Mouse (Mus musculus) hindbrain, embryonic 15.5 days (tissue): ENCODE results near the gene Satb2. TPM values are rescaled to one million over a fixed set of nuclear protein-coding genes. Genes with fewer than 3 reads are reported as not detected.
A peak's percentile ranks its signal among the peaks of the same experiment; 100 is the strongest.

Experiments
- ATAC-seq: fragments of 200-750 bp; cut with Nextera tagmentation; 2 replicates; pipeline ENCODE4 v1.8.0; 2017; ENCODE audit warnings: low read depth, moderate number of reproducible peaks, moderate TSS enrichment; ENCODE audit not compliant: low FRiP score
- H3K27ac ChIP-seq: fragments of 300-500 bp; sonication (generic); replicated peaks from 2 replicates; pipeline ENCODE4 v1.5.1; 2015; ENCODE audit warnings: mild to moderate bottlenecking, inconsistent platforms
- H3K27me3 ChIP-seq: fragments of 300-500 bp; sonication (generic); 2 replicates; pipeline ENCODE4 v1.6.1; 2015; ENCODE audit warnings: control low read depth, inconsistent platforms
- H3K36me3 ChIP-seq: fragments of 300-500 bp; sonication (generic); 2 replicates; pipeline ENCODE4 v1.6.1; 2015; ENCODE audit warnings: control low read depth, inconsistent platforms
- H3K4me1 ChIP-seq: fragments of 300-500 bp; sonication (generic); replicated peaks from 2 replicates; pipeline ENCODE4 v1.6.1; 2015; ENCODE audit warnings: control low read depth, inconsistent platforms
- H3K4me2 ChIP-seq: fragments of 300-500 bp; sonication (generic); 2 replicates; pipeline ENCODE4 v1.6.1; 2015; ENCODE audit warnings: moderate library complexity, mild to moderate bottlenecking, inconsistent platforms
- H3K4me3 ChIP-seq: fragments of 300-500 bp; sonication (generic); 2 replicates; pipeline ENCODE4 v1.5.1; 2015; ENCODE audit warnings: mild to moderate bottlenecking, inconsistent platforms
- H3K9ac ChIP-seq: fragments of 300-500 bp; sonication (generic); 2 replicates; pipeline ENCODE4 v1.6.1; 2015; ENCODE audit warnings: inconsistent platforms
- H3K9me3 ChIP-seq: fragments of 300-500 bp; sonication (generic); 2 replicates; pipeline ENCODE4 v1.6.1; 2016; ENCODE audit warnings: control low read depth, inconsistent platforms
- WGBS: fragments of 180-500 bp; shearing (Covaris S2); methylation state at CpG from one replicate; pipeline ENCODE4 v1.1.7; 2015; 5-methylcytosine and 5-hydroxymethylcytosine counted together
- polyA plus RNA-seq: library from polyadenylated mRNA; unstranded; fragments of >200 nt; fragmentation: Nextera tagmentation; extraction: Ambion mirVana; gene quantifications from 2 replicates; pipeline ENCODE4 v1.2.1, GENCODE M21; 2015

Gene Satb2
- polyA plus RNA-seq, 1 experiment from 2014 or later: 1.8 TPM

GRCm38 (mm10) chr1:56900706-56901287 lies 77.7 kb downstream of the Satb2 start:
- no peaks in the 10 kb centered on the region for H3K4me1 ChIP-seq

GRCm38 (mm10) chr1:56900187-56900586 lies 78.3 kb downstream of the Satb2 start:
- no peaks in the 10 kb centered on the region for H3K36me3 ChIP-seq
- H3K4me2 ChIP-seq: no peak overlapping the region
- H3K27me3 ChIP-seq: no peaks in the 10 kb centered on the region
- H3K9me3 ChIP-seq: no peaks in the 10 kb centered on the region
- no peak overlapping the region for H3K9ac ChIP-seq
- no peaks in the 10 kb centered on the region for H3K4me1 ChIP-seq
- no peak overlapping the region for H3K4me3 ChIP-seq
- no peak overlapping the region for H3K27ac ChIP-seq
- WGBS: 83% methylated on average over 9 of the region's 9 CpGs
- ATAC-seq: no peak

More at GRCm38 (mm10) chr1:56900706-56901287, 77.7 kb downstream of the Satb2 start:
- Histone ChIP-seq H3K27me3 (no peaks in the 10 kb centered on the region), H3K36me3 (no peaks in the 10 kb centered on the region), H3K9ac (no peak overlapping the region), H3K4me2 (no peak overlapping the region), H3K9me3 (no peaks in the 10 kb centered on the region), H3K27ac (no peak overlapping the region), H3K4me3 (no peak overlapping the region)
- no peak for ATAC-seq
- WGBS: 89% methylated on average over 3 of the region's 3 CpGs

DNA sequence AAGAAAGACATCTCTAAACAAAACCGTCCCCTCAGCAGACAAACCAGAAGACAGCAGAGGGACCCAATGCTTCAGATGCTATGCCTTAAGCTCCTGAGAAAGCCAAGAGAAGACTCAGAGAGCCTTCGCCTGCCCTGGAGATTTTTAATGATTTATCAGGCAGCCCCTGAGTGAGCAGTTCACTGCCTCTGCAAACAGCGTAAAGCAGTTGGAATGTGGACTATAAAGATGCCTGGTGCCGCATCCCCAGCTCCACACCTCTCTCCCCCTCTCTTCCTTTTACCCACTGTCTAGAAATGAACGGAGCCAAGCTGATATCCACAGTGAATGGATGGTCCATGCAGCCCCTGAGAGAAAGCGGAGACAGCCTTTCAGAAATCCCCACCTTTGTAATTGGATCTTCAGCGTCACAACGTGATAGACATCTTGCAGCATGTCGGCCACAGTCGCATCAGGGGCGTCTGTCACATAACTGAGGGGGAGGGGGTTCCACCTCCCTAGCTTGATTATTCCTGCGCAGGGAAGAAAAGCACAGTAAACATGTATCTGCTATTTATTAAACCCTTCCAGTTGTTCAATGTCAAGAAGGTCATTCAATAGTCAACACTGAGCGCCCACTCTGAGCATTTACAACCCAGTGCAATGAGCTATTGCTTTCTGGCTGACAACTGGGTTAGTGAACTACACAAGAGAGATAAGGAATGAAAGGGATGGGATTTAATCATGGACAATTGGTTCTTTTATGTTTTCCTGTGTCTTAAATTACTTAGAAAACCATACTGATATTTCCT lies 79.6 kb downstream of the Satb2 start:
- Histone ChIP-seq H3K36me3 (no peaks in the 10 kb centered on the region), H3K4me2 (peak overlapping the region; percentile 31), H3K4me3 (peak overlapping the region; percentile 13; the same call in 1 of the 2 replicates), H3K27ac (no peak overlapping the region), H3K27me3 (no peaks in the 10 kb centered on the region), H3K4me1 (no peaks in the 10 kb centered on the region), H3K9me3 (no peaks in the 10 kb centered on the region), H3K9ac (no peak overlapping the region)
- WGBS: 48% methylated on average over 13 of the region's 13 CpGs
- no peak for ATAC-seq

DNA sequence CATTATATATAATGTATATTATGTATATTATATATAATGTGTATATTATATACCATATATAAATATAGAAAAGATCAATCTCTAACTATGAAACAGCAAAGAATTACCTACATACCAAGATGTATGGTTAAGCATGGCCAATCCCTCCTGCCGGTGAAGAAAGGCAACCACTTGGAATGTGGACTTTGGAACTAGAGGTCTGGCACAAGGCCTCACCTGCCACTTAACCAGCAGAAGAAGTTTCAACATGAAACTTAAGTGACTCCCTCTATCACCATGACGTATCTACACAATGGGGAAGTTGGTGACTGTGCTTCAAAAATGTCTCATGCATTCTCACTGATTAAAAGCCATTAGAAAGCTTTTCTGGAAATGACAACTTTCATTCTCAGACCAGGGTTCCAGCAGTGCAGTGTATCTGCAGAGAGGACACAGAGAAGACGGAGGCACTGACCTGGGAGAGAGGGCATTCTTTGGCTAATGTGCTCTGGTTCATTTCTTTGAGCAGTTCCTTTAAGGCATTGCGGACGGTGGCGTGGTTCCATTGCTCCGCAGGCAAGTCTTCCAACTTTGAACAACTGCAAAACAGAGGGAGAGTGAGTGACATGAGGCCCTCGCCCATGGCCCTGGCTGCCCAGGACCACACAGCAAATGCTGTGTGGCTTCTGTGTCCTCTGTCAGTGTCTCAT lies 80.8 kb downstream of the Satb2 start:
- no peaks in the 10 kb centered on the region for H3K36me3 ChIP-seq
- ATAC-seq: no peak
- WGBS: 88% methylated on average over 8 of the region's 8 CpGs
- H3K4me3 ChIP-seq: no peak overlapping the region
- no peak overlapping the region for H3K9ac ChIP-seq
- H3K4me1 ChIP-seq: no peaks in the 10 kb centered on the region
- H3K9me3 ChIP-seq: no peaks in the 10 kb centered on the region
- no peak overlapping the region for H3K27ac ChIP-seq
- no peaks in the 10 kb centered on the region for H3K27me3 ChIP-seq
- H3K4me2 ChIP-seq: no peak overlapping the region

DNA sequence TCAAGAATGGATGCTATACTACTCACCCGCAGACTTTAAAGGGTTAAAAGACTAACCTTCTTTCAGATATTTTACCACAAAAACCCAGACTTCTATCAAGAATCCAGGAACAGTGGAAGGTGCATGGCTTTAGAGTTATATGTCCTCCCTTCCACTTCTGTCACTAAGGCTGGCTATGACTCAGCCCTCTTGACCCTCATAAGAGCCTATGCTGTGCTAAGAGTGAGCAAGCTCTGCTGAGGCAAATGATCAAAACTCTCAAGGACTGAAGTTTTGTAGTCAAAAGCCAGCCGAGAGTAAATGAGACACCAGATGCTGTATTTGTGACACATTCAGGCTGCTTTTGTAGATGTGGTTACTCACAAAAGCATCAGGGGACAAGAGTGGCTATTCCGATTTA lies 81.8 kb downstream of the Satb2 start:
- Histone ChIP-seq H3K9ac (no peak overlapping the region), H3K9me3 (no peaks in the 10 kb centered on the region), H3K27me3 (no peaks in the 10 kb centered on the region), H3K27ac (no peak overlapping the region), H3K4me2 (no peak overlapping the region), H3K36me3 (no peaks in the 10 kb centered on the region), H3K4me3 (no peak overlapping the region), H3K4me1 (no peaks in the 10 kb centered on the region)
- ATAC-seq: no peak
- WGBS: 94% methylated on average over 3 of the region's 3 CpGs

DNA sequence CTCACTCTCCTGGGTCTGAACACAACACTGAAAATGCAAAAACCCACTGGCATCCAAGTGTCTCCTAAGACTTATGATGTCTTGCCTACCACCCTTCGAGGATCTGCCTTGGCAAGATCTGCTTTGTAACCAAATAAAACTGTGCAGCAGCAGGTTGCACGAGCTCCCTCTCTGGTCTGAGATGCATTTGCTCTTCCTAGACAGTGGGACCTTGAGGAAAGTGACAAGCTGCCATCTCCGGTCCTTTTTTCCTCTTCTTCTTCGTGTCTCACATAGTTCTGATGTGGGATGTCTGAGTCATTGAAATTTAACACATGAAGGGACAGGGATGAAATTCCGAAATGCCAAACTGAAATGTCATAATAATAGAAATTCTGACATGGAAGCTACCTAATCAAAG lies 85.7 kb downstream of the Satb2 start:
- Histone ChIP-seq H3K9me3 (no peaks in the 10 kb centered on the region), H3K4me1 (no peaks in the 10 kb centered on the region), H3K27me3 (no peaks in the 10 kb centered on the region), H3K27ac (no peak overlapping the region), H3K36me3 (no peaks in the 10 kb centered on the region), H3K4me3 (no peak overlapping the region), H3K9ac (no peak overlapping the region), H3K4me2 (no peak overlapping the region)
- ATAC-seq: no peak
- WGBS: 90% methylated on average over 5 of the region's 5 CpGs

DNA sequence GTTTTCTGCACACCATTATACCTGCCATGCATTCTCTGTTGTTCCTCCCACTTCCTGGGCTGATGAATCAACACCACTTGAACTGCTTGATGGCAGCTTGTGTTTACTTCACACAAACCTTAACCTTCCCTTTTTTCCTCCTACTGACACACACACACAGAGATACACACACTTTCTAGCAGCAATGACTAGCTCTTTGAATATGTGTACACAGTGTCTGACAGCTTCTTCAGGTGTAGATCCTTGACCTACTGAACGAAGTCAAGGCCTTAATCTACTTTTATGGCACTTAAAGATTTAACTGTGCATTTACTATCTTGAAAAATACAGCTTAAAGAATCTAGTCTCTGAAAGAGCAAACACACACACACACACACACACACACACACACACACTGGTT lies 89.5 kb downstream of the Satb2 start:
- no peak overlapping the region for H3K4me2 ChIP-seq
- no peaks in the 10 kb centered on the region for H3K27me3 ChIP-seq
- H3K9ac ChIP-seq: no peak overlapping the region
- ATAC-seq: no peak
- H3K9me3 ChIP-seq: no peaks in the 10 kb centered on the region
- no peaks in the 10 kb centered on the region for H3K36me3 ChIP-seq
- no peak overlapping the region for H3K4me3 ChIP-seq
- WGBS: 88% methylated on average over 1 of the region's 1 CpGs
- no peak overlapping the region for H3K27ac ChIP-seq
- H3K4me1 ChIP-seq: no peaks in the 10 kb centered on the region

GRCm38 (mm10) chr1:56887524-56887923 lies 90.9 kb downstream of the Satb2 start:
- Histone ChIP-seq H3K4me2 (no peak overlapping the region), H3K9ac (no peak overlapping the region), H3K9me3 (no peaks in the 10 kb centered on the region), H3K4me3 (no peak overlapping the region), H3K4me1 (no peaks in the 10 kb centered on the region), H3K27me3 (no peaks in the 10 kb centered on the region), H3K36me3 (no peaks in the 10 kb centered on the region), H3K27ac (no peak overlapping the region)
- ATAC-seq: no peak

GRCm38 (mm10) chr1:56871485-56871884 lies 107.0 kb downstream of the Satb2 start:
- WGBS: 89% methylated on average over 8 of the region's 8 CpGs

DNA sequence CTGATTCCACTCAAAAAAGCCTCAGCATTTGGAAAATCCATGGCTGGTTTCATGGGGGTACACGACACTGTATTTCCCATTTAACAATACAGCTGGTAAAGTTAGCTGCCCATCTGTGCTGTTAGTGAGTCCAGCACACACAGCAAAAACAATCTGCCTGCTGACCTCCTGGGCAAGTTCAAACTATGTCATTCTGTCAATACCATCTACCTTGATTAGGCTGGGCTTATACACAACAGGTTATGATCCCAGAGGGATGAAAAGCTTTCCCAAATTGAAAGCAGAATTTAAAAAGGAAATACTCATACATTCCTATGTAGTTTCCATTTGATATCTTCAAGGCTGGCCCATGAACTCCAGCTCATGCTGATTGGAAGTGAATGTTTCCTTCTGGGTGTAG lies 113.2 kb downstream of the Satb2 start:
- H3K4me1 ChIP-seq: no peaks in the 10 kb centered on the region
- 80% methylated on average over 1 of the region's 1 CpGs for WGBS
- H3K9ac ChIP-seq: no peak overlapping the region
- H3K27me3 ChIP-seq: no peaks in the 10 kb centered on the region
- H3K27ac ChIP-seq: no peak overlapping the region
- no peak for ATAC-seq
- H3K9me3 ChIP-seq: no peaks in the 10 kb centered on the region
- no peak overlapping the region for H3K4me3 ChIP-seq
- H3K4me2 ChIP-seq: no peak overlapping the region
- H3K36me3 ChIP-seq: no peaks in the 10 kb centered on the region

More at GRCm38 (mm10) chr1:56871485-56871884, 107.0 kb downstream of the Satb2 start:
- H3K36me3 ChIP-seq: no peaks in the 10 kb centered on the region
- H3K4me3 ChIP-seq: no peak overlapping the region
- H3K27ac ChIP-seq: no peak overlapping the region
- no peaks in the 10 kb centered on the region for H3K27me3 ChIP-seq
- H3K9ac ChIP-seq: no peak overlapping the region
- H3K4me2 ChIP-seq: no peak overlapping the region
- H3K4me1 ChIP-seq: no peaks in the 10 kb centered on the region
- no peak for ATAC-seq
- no peaks in the 10 kb centered on the region for H3K9me3 ChIP-seq

- ATAC-seq: no peak
- H3K9ac ChIP-seq: no peak overlapping the region
- 62% methylated on average over 4 of the region's 4 CpGs for WGBS
- no peaks in the 10 kb centered on the region for H3K4me1 ChIP-seq
- no peak overlapping the region for H3K27ac ChIP-seq
- H3K27me3 ChIP-seq: no peaks in the 10 kb centered on the region
- no peaks in the 10 kb centered on the region for H3K9me3 ChIP-seq
- no peak overlapping the region for H3K4me3 ChIP-seq
- no peak overlapping the region for H3K4me2 ChIP-seq
- no peaks in the 10 kb centered on the region for H3K36me3 ChIP-seq
Measured at GRCm38 (mm10) chr1:56862799-56863198, 115.7 kb downstream of the Satb2 start.

- Histone ChIP-seq H3K4me2 (no peak overlapping the region), H3K36me3 (no peaks in the 10 kb centered on the region), H3K27me3 (no peaks in the 10 kb centered on the region), H3K4me3 (no peak overlapping the region), H3K4me1 (no peaks in the 10 kb centered on the region), H3K27ac (no peak overlapping the region), H3K9ac (no peak overlapping the region), H3K9me3 (no peaks in the 10 kb centered on the region)
- 67% methylated on average over 8 of the region's 8 CpGs for WGBS
- no peak for ATAC-seq
Measured at GRCm38 (mm10) chr1:56857202-56857601, 121.2 kb downstream of the Satb2 start.
